Mouse (Mus musculus) stomach, embryonic 16.5 days (tissue): Measurements from ENCODE around the gene Rhox2h. TPM values are rescaled to one million over a fixed set of nuclear protein-coding genes. Genes with fewer than 3 reads are reported as not detected.

ENCODE experiments used
- polyA plus RNA-seq: library from polyadenylated mRNA; unstranded; fragments of >200 nt; fragmentation: Nextera tagmentation; extraction: Ambion mirVana; gene quantifications from 2 replicates; pipeline ENCODE4 v1.2.1, GENCODE M21; 2015

The Rhox2h gene
- polyA plus RNA-seq, 1 experiment from 2014 or later = not detected

Other genes with a start within 250 kb of the Rhox2h start
- gene Rhox4b, start 240.8 kb downstream of the Rhox2h start, polyA plus RNA-seq = not detected in 2 replicates
- not detected in 2 replicates for gene Rhox2c, start 219.6 kb downstream of the Rhox2h start, polyA plus RNA-seq
- not detected in 2 replicates for gene Rhox3c, start 214.7 kb downstream of the Rhox2h start, polyA plus RNA-seq
- not detected in 2 replicates for gene Rhox4c, start 192.9 kb downstream of the Rhox2h start, polyA plus RNA-seq
- not detected in 2 replicates for gene Rhox2d, start 179.8 kb downstream of the Rhox2h start, polyA plus RNA-seq
- not detected in 2 replicates for gene Rhox4d, start 158.9 kb downstream of the Rhox2h start, polyA plus RNA-seq
- gene Rhox2e, start 142.8 kb downstream of the Rhox2h start, polyA plus RNA-seq = not detected in 2 replicates
- gene Rhox3e, start 131.3 kb downstream of the Rhox2h start, polyA plus RNA-seq = not detected in 2 replicates
- gene Rhox4e, start 115.9 kb downstream of the Rhox2h start, polyA plus RNA-seq = not detected in 2 replicates
- not detected in 2 replicates for gene Rhox2f, start 101.9 kb downstream of the Rhox2h start, polyA plus RNA-seq
- gene Rhox3f, start 92.3 kb downstream of the Rhox2h start, polyA plus RNA-seq = not detected in 2 replicates
- gene Rhox4f, start 65.6 kb downstream of the Rhox2h start, polyA plus RNA-seq = not detected in 2 replicates
- gene Rhox3g, start 44.7 kb downstream of the Rhox2h start, polyA plus RNA-seq = not detected in 2 replicates
- gene Rhox2g, start 29.8 kb downstream of the Rhox2h start, polyA plus RNA-seq = not detected in 2 replicates
- gene Rhox4g, start 21.9 kb downstream of the Rhox2h start, polyA plus RNA-seq = not detected in 2 replicates
- not detected in 2 replicates for gene Rhox3h, start 4.5 kb downstream of the Rhox2h start, polyA plus RNA-seq
- gene Rhox5, start 131.6 kb upstream of the Rhox2h start, polyA plus RNA-seq = 1.2 and 2.1 TPM in 2 replicates
- not detected in 2 replicates for gene Rhox6, start 153.6 kb upstream of the Rhox2h start, polyA plus RNA-seq
- gene Rhox7a, start 158.4 kb upstream of the Rhox2h start, polyA plus RNA-seq = not detected in 2 replicates
- not detected in 2 replicates for gene Rhox8, start 205.7 kb upstream of the Rhox2h start, polyA plus RNA-seq
- not detected in 2 replicates for gene Rhox7b, start 224.0 kb upstream of the Rhox2h start, polyA plus RNA-seq
- gene Rhox9, start 228.5 kb upstream of the Rhox2h start, polyA plus RNA-seq = not detected in 2 replicates